Mouse (Mus musculus): Measurements from ENCODE around the gene Hspa1a.
"Not testable (repeated sequence)": the region's sequence is repeated elsewhere in the genome, so short reads cannot be mapped to it uniquely, and the experiment has no call there.

The Hspa1a gene

GRCm38 (mm10) chr17:34972069-34972749, at the start of gene Hspa1a, which contains the start of gene Hspa1l:
TSS of gene Hspa1a (minus strand) at chr17:34972156.
TSS of gene Hspa1l (plus strand) at chr17:34972703.
- in situ Hi-C loops (cut with MseI, MboI): not testable (repeated sequence)

GRCm38 (mm10) chr17:35021163-35021808, 49.3 kb upstream of the Hspa1a start:
- in situ Hi-C loops (cut with MseI, MboI): loop anchor here (5.0 to 25.0 kb wide), 2 partner anchors 86 to 91 kb away; partner anchors contain the start of genes Ly6g5c (in 2 of the 2), Csnk2b (in 1 of the 2), Gpank1 (in 1 of the 2) and Ly6g5b (in 1 of the 2)

- in situ Hi-C loops (cut with MseI, MboI): loop anchor here (5.0 to 25.0 kb wide), 2 partner anchors 87 to 92 kb away; partner anchors contain the start of genes Ly6g5c (in 2 of the 2), Csnk2b (in 1 of the 2), Gpank1 (in 1 of the 2) and Ly6g5b (in 1 of the 2)
These were observed 48.6 kb upstream of the Hspa1a start for GRCm38 (mm10) chr17:35020551-35020950.

- in situ Hi-C loops (cut with MseI, MboI): loop anchor here (5.0 to 25.0 kb wide), 2 partner anchors 87 to 92 kb away; partner anchors contain the start of genes Ly6g5c (in 2 of the 2), Csnk2b (in 1 of the 2), Gpank1 (in 1 of the 2) and Ly6g5b (in 1 of the 2)
These were observed 47.9 kb upstream of the Hspa1a start for GRCm38 (mm10) chr17:35019894-35020293.

GRCm38 (mm10) chr17:35018171-35018570, 46.2 kb upstream of the Hspa1a start:
- in situ Hi-C loops (cut with MseI, MboI): loop anchor here in 1 of 2 experiments (25.0 kb wide), 1 partner anchor 94 kb away; the partner anchor contains the start of genes Csnk2b, Gpank1, Ly6g5b and Ly6g5c

GRCm38 (mm10) chr17:35017706-35018030, 45.7 kb upstream of the Hspa1a start:
- in situ Hi-C loops (cut with MseI, MboI): loop anchor here in 1 of 2 experiments (25.0 kb wide), 1 partner anchor 95 kb away; the partner anchor contains the start of genes Csnk2b, Gpank1, Ly6g5b and Ly6g5c

GRCm38 (mm10) chr17:35016791-35017705, 45.1 kb upstream of the Hspa1a start:
- in situ Hi-C loops (cut with MseI, MboI): loop anchor here in 1 of 2 experiments (25.0 kb wide), 1 partner anchor 95 kb away; the partner anchor contains the start of genes Csnk2b, Gpank1, Ly6g5b and Ly6g5c

- in situ Hi-C loops (cut with MseI, MboI): loop anchor here in 1 of 2 experiments (25.0 kb wide), 1 partner anchor 96 kb away; the partner anchor contains the start of genes Csnk2b, Gpank1, Ly6g5b and Ly6g5c
These were observed 44.4 kb upstream of the Hspa1a start, which contains the start of gene Vwa7 for GRCm38 (mm10) chr17:35016376-35016775. TSS of gene Vwa7 (plus strand) at chr17:35016579.

- in situ Hi-C loops (cut with MseI, MboI): loop anchor here in 1 of 2 experiments (25.0 kb wide), 1 partner anchor 97 kb away; the partner anchor contains the start of genes Csnk2b, Gpank1, Ly6g5b and Ly6g5c
These were observed 43.3 kb upstream of the Hspa1a start for GRCm38 (mm10) chr17:35015296-35015695.

GRCm38 (mm10) chr17:35013221-35013620, 41.3 kb upstream of the Hspa1a start:
- in situ Hi-C loops (cut with MseI, MboI): loop anchor here in 1 of 2 experiments (25.0 kb wide), 1 partner anchor 99 kb away; the partner anchor contains the start of genes Csnk2b, Gpank1, Ly6g5b and Ly6g5c

GRCm38 (mm10) chr17:35012430-35012829, 40.5 kb upstream of the Hspa1a start:
- in situ Hi-C loops (cut with MseI, MboI): loop anchor here in 1 of 2 experiments (25.0 kb wide), 1 partner anchor 100 kb away; the partner anchor contains the start of genes Csnk2b, Gpank1, Ly6g5b and Ly6g5c

- in situ Hi-C loops (cut with MseI, MboI): loop anchor here in 1 of 2 experiments (25.0 kb wide), 1 partner anchor 101 kb away; the partner anchor contains the start of genes Csnk2b, Gpank1, Ly6g5b and Ly6g5c
These were observed 39.5 kb upstream of the Hspa1a start for GRCm38 (mm10) chr17:35011440-35011839.

GRCm38 (mm10) chr17:35009586-35009985, 37.6 kb upstream of the Hspa1a start:
- in situ Hi-C loops (cut with MseI, MboI): loop anchor here in 1 of 2 experiments (25.0 kb wide), 1 partner anchor 103 kb away; the partner anchor contains the start of genes Csnk2b, Gpank1, Ly6g5b and Ly6g5c

GRCm38 (mm10) chr17:35007387-35007991, 35.5 kb upstream of the Hspa1a start:
- in situ Hi-C loops (cut with MseI, MboI): loop anchor here in 1 of 2 experiments (25.0 kb wide), 1 partner anchor 105 kb away; the partner anchor contains the start of genes Csnk2b, Gpank1, Ly6g5b and Ly6g5c

GRCm38 (mm10) chr17:35005902-35006301, 33.9 kb upstream of the Hspa1a start:
- in situ Hi-C loops (cut with MseI, MboI): loop anchor here in 1 of 2 experiments (25.0 kb wide), 1 partner anchor 106 kb away; the partner anchor contains the start of genes Csnk2b, Gpank1, Ly6g5b and Ly6g5c

GRCm38 (mm10) chr17:35005158-35005557, 33.2 kb upstream of the Hspa1a start:
- in situ Hi-C loops (cut with MseI, MboI): loop anchor here in 1 of 2 experiments (25.0 kb wide), 1 partner anchor 107 kb away; the partner anchor contains the start of genes Csnk2b, Gpank1, Ly6g5b and Ly6g5c

- in situ Hi-C loops (cut with MseI, MboI): loop anchor here in 1 of 2 experiments (25.0 kb wide), 1 partner anchor 108 kb away; the partner anchor contains the start of genes Csnk2b, Gpank1, Ly6g5b and Ly6g5c
These were observed 32.2 kb upstream of the Hspa1a start for GRCm38 (mm10) chr17:35004075-35004717.
